Mouse (Mus musculus) spleen, adult 2 months (tissue): Measurements from ENCODE around the gene Ano7.

ENCODE experiments used
- CTCF ChIP-seq: fragments of 200-500 bp; IDR thresholded peaks from 2 replicates; pipeline ENCODE4 v1.5.1; 2011; ENCODE audit warnings: mild to moderate bottlenecking, inconsistent platforms; ENCODE audit not compliant: insufficient read depth, insufficient read length, insufficient replicate concordance; ENCODE audit errors: extremely low read depth
- POLR2A ChIP-seq: fragments of 200-500 bp; IDR thresholded peaks from 2 replicates; pipeline ENCODE4 v1.6.1; 2011; ENCODE audit warnings: low read depth, low read length, inconsistent platforms

GRCm38 (mm10) chr1:93445111-93445821 lies 71.5 kb downstream of the Ano7 start:
- TF ChIP-seq CTCF (no peak), POLR2A (peak; percentile 70; the same call in 1 of the 2 replicates)
